Mouse (Mus musculus) embryonic fibroblast, embryonic 13.5 days (primary cell): ENCODE results near the gene Klhl26. TPM values are rescaled to one million over a fixed set of nuclear protein-coding genes. Genes with fewer than 3 reads are reported as not detected.

ENCODE experiments used
- H3K27ac ChIP-seq: 2 replicates; pipeline ENCODE4 v1.5.1; 2012; ENCODE audit warnings: low read length, control low read depth, inconsistent platforms; ENCODE audit not compliant: insufficient read depth
- H3K4me1 ChIP-seq: 2 replicates; pipeline ENCODE4 v1.6.1; 2011; ENCODE audit warnings: low read length; ENCODE audit not compliant: control insufficient read depth, insufficient read depth
- H3K4me3 ChIP-seq: 2 replicates; pipeline ENCODE4 v1.5.1; 2011; ENCODE audit warnings: mild to moderate bottlenecking, control low read depth, low read length; ENCODE audit not compliant: insufficient read depth
- CTCF ChIP-seq: IDR thresholded peaks from 2 replicates; pipeline ENCODE4 v1.5.1; 2011; ENCODE audit warnings: mild to moderate bottlenecking, control low read depth, low read length, moderate library complexity, borderline replicate concordance; ENCODE audit not compliant: insufficient read depth
- POLR2A ChIP-seq: IDR thresholded peaks from 2 replicates; pipeline ENCODE4 v1.6.1; 2011; ENCODE audit warnings: low read depth, mild to moderate bottlenecking, control low read depth, low read length, moderate library complexity
- polyA plus RNA-seq: library from polyadenylated mRNA; stranded (reverse); fragments of >200 nt; gene quantifications from 2 replicates; pipeline ENCODE4 v1.2.4, GENCODE M21; 2011; ENCODE audit warnings: low read depth; ENCODE audit not compliant: missing spikeins, insufficient read length

The Klhl26 gene
- polyA plus RNA-seq, 1 experiment, result 21.4 TPM

GRCm38 (mm10) chr8:70490061-70490879 lies 13.5 kb upstream of the Klhl26 start:
- H3K27ac ChIP-seq, result peak overlapping the region; percentile 6; the same call in 1 of the 2 replicates
- H3K4me1 ChIP-seq, result peaks cover 6% of the 10 kb centered on the region
- no peak overlapping the region for H3K4me3 ChIP-seq
- TF ChIP-seq CTCF (no peak), POLR2A (no peak)

GRCm38 (mm10) chr8:70489576-70489975 lies 12.8 kb upstream of the Klhl26 start:
- Histone ChIP-seq H3K4me3 (no peak overlapping the region), H3K27ac (peak overlapping the region; percentile 6; the same call in 1 of the 2 replicates), H3K4me1 (peaks cover 6% of the 10 kb centered on the region)
- peak; percentile 34 for TF ChIP-seq POLR2A
- TF ChIP-seq CTCF, result no peak

DNA sequence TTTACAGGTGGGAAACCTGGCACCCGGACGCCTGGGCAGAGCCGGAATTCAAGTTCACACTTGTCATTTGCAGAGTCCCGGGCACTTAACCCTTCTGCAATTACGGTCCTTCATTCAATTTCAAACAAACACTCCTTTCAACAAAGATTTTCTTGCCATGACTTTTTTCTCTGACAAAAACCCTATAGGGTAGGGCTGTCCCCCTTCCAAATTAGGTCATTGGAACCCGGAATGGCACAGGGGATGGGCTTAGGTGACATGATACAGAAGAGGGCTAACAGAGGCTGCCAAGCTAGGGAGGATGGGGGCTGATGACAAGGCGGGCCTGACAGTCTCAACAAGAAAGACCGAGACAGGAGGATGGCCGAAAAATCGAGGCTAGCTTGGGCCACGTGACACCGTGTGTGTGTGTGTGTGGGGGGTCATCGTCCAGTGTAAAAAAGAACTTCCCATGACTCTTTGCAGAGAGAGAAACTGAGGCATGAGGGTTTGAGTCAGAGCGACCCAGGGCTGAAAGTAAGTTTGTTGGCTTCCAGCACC lies 12.2 kb upstream of the Klhl26 start:
- Histone ChIP-seq H3K4me1 (peaks cover 6% of the 10 kb centered on the region), H3K4me3 (no peak overlapping the region), H3K27ac (no peak overlapping the region)
- TF ChIP-seq CTCF, result no peak
- no peak for TF ChIP-seq POLR2A

- Histone ChIP-seq H3K4me3 (no peak overlapping the region), H3K27ac (no peak overlapping the region), H3K4me1 (peaks cover 6% of the 10 kb centered on the region)
- no peak for TF ChIP-seq POLR2A
- TF ChIP-seq CTCF, result no peak
Observed at GRCm38 (mm10) chr8:70487993-70488796, 11.4 kb upstream of the Klhl26 start.

- no peak within 1 kb of the TSS for H3K4me3 ChIP-seq
- no peak within 1 kb of the TSS for H3K27ac ChIP-seq
- no peak for TF ChIP-seq CTCF
- TF ChIP-seq POLR2A, result no peak
- peaks cover 6% of the 10 kb centered on the region for H3K4me1 ChIP-seq
Observed at GRCm38 (mm10) chr8:70486941-70487520, 10.3 kb upstream of the Klhl26 start, which contains the start of gene Tmem59l. Gene Tmem59l, minus strand, starts transcription at chr8:70487358.

DNA sequence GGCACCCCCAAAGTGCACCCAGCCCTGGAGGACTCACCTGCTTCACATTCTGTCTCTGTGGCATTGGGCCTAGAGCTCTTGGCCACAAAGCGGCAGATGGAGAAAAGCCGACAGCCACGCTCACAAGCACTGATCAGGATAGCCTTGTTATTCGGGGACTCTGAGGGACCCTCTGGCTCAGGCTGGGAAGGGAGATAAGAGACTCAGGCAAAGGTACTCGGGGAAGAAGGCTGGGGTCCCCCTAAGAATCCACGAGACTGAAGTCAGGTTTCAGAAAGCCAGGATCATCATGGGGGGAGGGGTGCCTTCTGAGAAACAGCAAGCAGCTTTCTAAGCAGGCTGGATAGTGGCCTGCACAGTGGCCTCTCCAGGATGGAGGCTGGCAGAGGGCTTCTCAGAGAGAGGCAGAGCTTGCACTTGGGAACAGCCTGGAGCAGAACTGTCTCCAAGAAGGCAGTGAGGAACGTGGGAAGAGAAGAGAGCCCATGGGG lies 9.5 kb upstream of the Klhl26 start:
- Histone ChIP-seq H3K4me3 (no peak overlapping the region), H3K4me1 (peaks cover 6% of the 10 kb centered on the region), H3K27ac (no peak overlapping the region)
- TF ChIP-seq POLR2A (no peak), CTCF (no peak)

GRCm38 (mm10) chr8:70482943-70483342 lies 6.2 kb upstream of the Klhl26 start:
- no peak overlapping the region for H3K4me3 ChIP-seq
- TF ChIP-seq CTCF (no peak), POLR2A (no peak)
- no peak overlapping the region for H3K27ac ChIP-seq
- H3K4me1 ChIP-seq, result no peaks in the 10 kb centered on the region

DNA sequence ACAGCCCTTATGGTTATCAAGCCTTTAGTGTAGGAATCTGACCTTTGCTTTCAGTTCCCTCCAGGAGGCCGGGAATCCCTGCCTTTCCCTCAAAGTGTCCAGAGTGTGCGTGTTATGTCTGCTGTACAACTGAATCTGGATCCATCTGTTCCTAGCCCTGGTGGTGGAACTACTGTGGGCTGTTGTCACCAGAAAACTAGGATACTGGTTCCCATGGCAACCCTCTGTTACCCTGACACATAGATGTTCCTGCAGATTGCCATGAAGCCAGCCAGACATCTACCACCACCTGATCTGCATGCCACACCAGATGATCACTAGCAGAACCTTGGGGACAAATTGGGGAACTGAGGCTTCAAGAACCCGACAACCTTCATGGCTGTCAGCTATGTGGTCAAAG lies 5.1 kb upstream of the Klhl26 start:
- no peak overlapping the region for H3K27ac ChIP-seq
- H3K4me3 ChIP-seq, result no peak overlapping the region
- H3K4me1 ChIP-seq, result no peaks in the 10 kb centered on the region
- TF ChIP-seq CTCF (no peak), POLR2A (no peak)

- TF ChIP-seq CTCF, result no peak
- TF ChIP-seq POLR2A, result no peak
- Histone ChIP-seq H3K4me1 (no peaks in the 10 kb centered on the region), H3K27ac (no peak overlapping the region), H3K4me3 (peak overlapping the region; percentile 30)
Observed at GRCm38 (mm10) chr8:70477269-70477982, 658 bp upstream of the Klhl26 start.
